8 mouse cellular contexts compared by ENCODE assay signal in the genomic region with DNA sequence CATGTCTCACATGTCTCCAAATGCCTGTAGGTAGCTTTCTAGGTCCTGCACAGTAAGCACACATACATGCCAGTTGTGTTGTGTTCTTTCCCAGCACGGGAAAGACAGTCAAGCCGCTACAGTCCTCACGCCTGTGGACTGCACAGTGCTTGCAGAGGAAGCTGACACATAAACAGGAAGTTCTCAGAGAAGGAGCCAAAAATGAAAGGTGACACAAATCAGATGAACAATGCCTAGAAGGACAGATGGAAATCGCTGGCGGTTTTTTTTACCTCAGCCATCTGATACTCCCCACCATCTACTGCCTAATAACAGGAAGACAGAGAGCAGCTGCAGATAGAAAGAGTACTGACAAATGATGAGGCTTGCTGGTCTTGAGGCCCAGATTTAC. TPM values are rescaled to one million over a fixed set of nuclear protein-coding genes. Genes with fewer than 3 reads are reported as not detected.
DNase-seq lines count a peak whose midpoint lies in the region; ATAC-seq and TF ChIP-seq lines count a peak whose summit lies in the region.

A gene (minus strand): TSS at position 151 of the 391 bp plus-strand sequence.

- H3K4me1 ChIP-seq in MEL (ENCODE audit: control insufficient read depth in 1 of 2, insufficient read depth in 2 of 2, low read length in 2 of 2) = peaks cover 4 to 7% of the 10 kb centered on the region in 2 experiments; a peak in 3 of 4 replicates
- H3K4me1 ChIP-seq in hindbrain, postnatal 0 days (ENCODE audit: insufficient read depth, low read length) = no peaks in the 10 kb centered on the region

- peak within 1 kb of the TSS; percentile 93 for H3K9ac ChIP-seq in MEL (ENCODE audit: control insufficient read depth, low read depth, low read length, poor library complexity, severe bottlenecking)
- peak within 1 kb of the TSS; percentile 97 for H3K9ac ChIP-seq in hindbrain, postnatal 0 days (replicated peaks; ENCODE audit: low read length)

- peak; percentile 92 for DNase-seq in MEL (ENCODE audit: low read depth, low spot score)
- DNase-seq in cerebellum, adult 18-20 months = peak; percentile 19 to 31
- DNase-seq in gastrocnemius, postnatal 14 days = no peak
- peak; percentile 28 for DNase-seq in hindbrain, postnatal 0 days (ENCODE audit: low spot score)
- no peak for DNase-seq in left cerebral cortex, postnatal 25 days (ENCODE audit: low spot score in 2 of 2)
- peak; percentile 27 to 69 for DNase-seq in spleen, postnatal 4 days (ENCODE audit: low spot score in 2 of 2)
- DNase-seq in urinary bladder, adult 18-20 months (ENCODE audit: low spot score in 2 of 2) = no peak

- 37% methylated on average over 5 of the region's 5 CpGs for WGBS in hindbrain, postnatal 0 days

- TF ChIP-seq CTCF in MEL (IDR thresholded peaks at IDR 0.05 in 2 of 3, conservative IDR thresholded peaks at IDR 0.05 in 1 of 3; ENCODE audit: control insufficient read depth in 1 of 3, insufficient read depth in 1 of 3, low read depth in 2 of 3, low read length in 3 of 3, poor library complexity in 1 of 3, severe bottlenecking in 1 of 3) = no peak
- TF ChIP-seq CTCF in hindbrain, postnatal 0 days (IDR thresholded peaks at IDR 0.05; ENCODE audit: low read depth) = no peak

- H3K9me3 ChIP-seq in MEL (replicated peaks; ENCODE audit: insufficient read depth, low read length) = no peaks in the 10 kb centered on the region
- no peaks in the 10 kb centered on the region for H3K9me3 ChIP-seq in hindbrain, postnatal 0 days (ENCODE audit: low read length)

- no peak for TF ChIP-seq RAD21 in MEL (IDR thresholded peaks at IDR 0.05; ENCODE audit: low read depth, low read length)

- peak within 1 kb of the TSS; percentile 76 for H3K4me2 ChIP-seq in hindbrain, postnatal 0 days (ENCODE audit: low read depth, low read length)

- TF ChIP-seq EP300 in MEL (IDR thresholded peaks at IDR 0.05; ENCODE audit: low read depth in 1 of 2, low read length in 2 of 2) = peak; percentile 84 to 89

- H3K27ac ChIP-seq in MEL (ENCODE audit: control insufficient read depth, low read depth, low read length) = peak within 1 kb of the TSS; percentile 100
- peak within 1 kb of the TSS; percentile 98 for H3K27ac ChIP-seq in hindbrain, postnatal 0 days

- no peak for ATAC-seq in hindbrain, postnatal 0 days
- peak; percentile 32 for ATAC-seq in megakaryocyte progenitor cell, adult 5-6 weeks (replicated peaks; ENCODE audit: poor library complexity)

- TF ChIP-seq POLR2A in MEL (IDR thresholded peaks at IDR 0.05; ENCODE audit: control insufficient read depth in 1 of 2, insufficient read depth in 1 of 2, low read depth in 1 of 2, low read length in 2 of 2, poor library complexity in 1 of 2) = peak in 1 of 2 experiments; percentile 58; a peak in 2 of 4 replicates

- H3K36me3 ChIP-seq in MEL (ENCODE audit: control insufficient read depth in 1 of 2, insufficient read depth in 2 of 2, low read length in 2 of 2) = peaks cover 0 to 16% of the 10 kb centered on the region in 2 experiments; a peak in 2 of 4 replicates
- H3K36me3 ChIP-seq in hindbrain, postnatal 0 days (ENCODE audit: insufficient read depth, low read length) = no peaks in the 10 kb centered on the region

- no peaks in the 10 kb centered on the region for H3K27me3 ChIP-seq in MEL (ENCODE audit: control insufficient read depth in 1 of 2, insufficient read depth in 2 of 2, low read length in 2 of 2)
- H3K27me3 ChIP-seq in hindbrain, postnatal 0 days (ENCODE audit: insufficient read depth, low read length) = no peaks in the 10 kb centered on the region

- intact Hi-C loops in gastrocnemius, postnatal 14 days (cut with DNase I; ENCODE audit: low total_unique reads) = loop anchor here (5.0 kb wide), 1 partner anchor 43 kb away; a partner anchor contains a TSS
- intact Hi-C loops in left cerebral cortex, postnatal 25 days (cut with DNase I) = no loop called here

- H3K4me3 ChIP-seq in MEL (ENCODE audit: control insufficient read depth in 1 of 2, insufficient read depth in 1 of 2, low read depth in 2 of 2, low read length in 2 of 2) = peak within 1 kb of the TSS; percentile 77 to 81
- peak within 1 kb of the TSS; percentile 69 for H3K4me3 ChIP-seq in hindbrain, postnatal 0 days (ENCODE audit: low read length)

- peaks cover 28% of the 10 kb centered on the region for H3K79me2 ChIP-seq in MEL (ENCODE audit: control insufficient read depth, insufficient read depth, low read length, poor library complexity)

TF ChIP-seq in MEL, 35 proteins besides CTCF, POLR2A, EP300 and RAD21:
- TF ChIP-seq NELFE (IDR thresholded peaks at IDR 0.05; ENCODE audit: low read depth, low read length) (peak; percentile 32), SMC3 (IDR thresholded peaks at IDR 0.05; ENCODE audit: low read depth, low read length) (no peak), ETS1 (IDR thresholded peaks at IDR 0.05; ENCODE audit: low read depth, low read length) (peak; percentile 98), MEF2A (IDR thresholded peaks at IDR 0.05; ENCODE audit: extremely low read depth, insufficient replicate concordance, low read depth, low read length, poor library complexity, severe bottlenecking) (no peak), GATA1 (IDR thresholded peaks at IDR 0.05; ENCODE audit: low read depth, low read length) (peak; percentile 93), CHD1 (IDR thresholded peaks at IDR 0.05; ENCODE audit: low read depth, low read length) (no peak), MAFK (IDR thresholded peaks at IDR 0.05; ENCODE audit: borderline replicate concordance, low read depth, low read length) (no peak), MYC (IDR thresholded peaks at IDR 0.05; ENCODE audit: low read depth, low read length) (0 out of 2 replicates have a peak, but pooled peaks have one; percentile 31), TCF12 (IDR thresholded peaks at IDR 0.05; ENCODE audit: low read depth, low read length) (peak; percentile 81), RCOR1 (IDR thresholded peaks at IDR 0.05; ENCODE audit: low read depth, low read length) (peak; percentile 93), ZNF384 (IDR thresholded peaks at IDR 0.05; ENCODE audit: low read depth, low read length) (peak; percentile 92), MYB (IDR thresholded peaks at IDR 0.05; ENCODE audit: low read depth, low read length) (peak; percentile 79; the same call in 1 of the 2 replicates), TBP (IDR thresholded peaks at IDR 0.05; ENCODE audit: low read depth, low read length) (peak; percentile 55; the same call in 1 of the 2 replicates), GABPA (IDR thresholded peaks at IDR 0.05; ENCODE audit: low read depth, low read length) (no peak), BHLHE40 (IDR thresholded peaks at IDR 0.05; ENCODE audit: borderline replicate concordance, low read depth, low read length) (peak; percentile 50; the same call in 1 of the 2 replicates), HCFC1 (IDR thresholded peaks at IDR 0.05; ENCODE audit: low read depth, low read length) (peak; percentile 15; the same call in 1 of the 2 replicates), ZMIZ1 (IDR thresholded peaks at IDR 0.05; ENCODE audit: low read depth, low read length) (peak; percentile 79), MAZ (IDR thresholded peaks at IDR 0.05; ENCODE audit: low read depth, low read length) (no peak; the same call in 1 of the 2 replicates), POLR2AphosphoS5 (IDR thresholded peaks at IDR 0.05; ENCODE audit: borderline replicate concordance, low read depth, low read length) (0 out of 2 replicates have a peak, but pooled peaks have one; percentile 54), ELF1 (IDR thresholded peaks at IDR 0.05; ENCODE audit: low read depth, low read length) (peak; percentile 73), UBTF (IDR thresholded peaks at IDR 0.05; ENCODE audit: borderline replicate concordance, insufficient read depth, low read depth, low read length) (no peak), ZKSCAN1 (IDR thresholded peaks at IDR 0.05; ENCODE audit: low read depth, low read length) (no peak), SIN3A (IDR thresholded peaks at IDR 0.05; ENCODE audit: low read length) (peak; percentile 86), MXI1 (IDR thresholded peaks at IDR 0.05; ENCODE audit: low read depth, low read length) (peak; percentile 87), TAL1 (IDR thresholded peaks at IDR 0.05; ENCODE audit: low read length) (peak; percentile 44), MAX (IDR thresholded peaks at IDR 0.05; ENCODE audit: low read length) (peak; percentile 62; the same call in 1 of the 2 replicates)

RNA-seq across cellular contexts. Expression of the gene that starts here (rescaled TPM):
- total RNA-seq in MEL (2012; rRNA removed) = 10.2 and 13.2 TPM in 2 replicates
- polyA plus RNA-seq in MEL (2012; ENCODE audit: insufficient read depth in 1 of 2, insufficient read length in 2 of 2, low read depth in 1 of 2, low replicate concordance in 2 of 2, missing spikeins in 1 of 2) = 10 to 100 TPM in 1 of 2 experiments, not detected in 1; 21.2 TPM
- total RNA-seq in gastrocnemius, postnatal 14 days (2021) = 10 to 100 TPM; 37.8 to 46.4 TPM
- 17.7 and 24.0 TPM in 2 replicates for total RNA-seq in hindbrain, postnatal 0 days (2014; rRNA removed)
- polyA plus RNA-seq in hindbrain, postnatal 0 days (2015; fragmentation: Nextera tagmentation; extraction: Ambion mirVana) = 17.8 and 21.1 TPM in 2 replicates
- 10 to 100 TPM; 76.9 to 84.6 TPM for total RNA-seq in left cerebral cortex, postnatal 25 days (2021)
- 98.5 and 108 TPM in 2 replicates for total RNA-seq in megakaryocyte progenitor cell, adult 5-6 weeks (2015)
- 43.9 and 67.9 TPM in 2 replicates for total RNA-seq in megakaryocyte progenitor cell, adult 5-6 weeks (2017)

Comparison
In these comparisons a context has a peak if more than half of its experiments do, and no peak if none do; other contexts are left out.
1. DNase-seq: peak in MEL (single experiment), cerebellum, adult 18-20 months (2 of 2), hindbrain, postnatal 0 days (single experiment) and spleen, postnatal 4 days (2 of 2); none in gastrocnemius, postnatal 14 days (single experiment), left cerebral cortex, postnatal 25 days (0 of 2) and urinary bladder, adult 18-20 months (0 of 2).